Mouse (Mus musculus) lung, postnatal 10 days (tissue): Measurements from ENCODE around the gene Cadps.
"Not testable (repeated sequence)": the region's sequence is repeated elsewhere in the genome, so short reads cannot be mapped to it uniquely, and the experiment has no call there.

ENCODE experiments used
- DNase-seq: peaks from one replicate; pipeline ENCODE4 v3.0.0; 2021

The Cadps gene

DNA sequence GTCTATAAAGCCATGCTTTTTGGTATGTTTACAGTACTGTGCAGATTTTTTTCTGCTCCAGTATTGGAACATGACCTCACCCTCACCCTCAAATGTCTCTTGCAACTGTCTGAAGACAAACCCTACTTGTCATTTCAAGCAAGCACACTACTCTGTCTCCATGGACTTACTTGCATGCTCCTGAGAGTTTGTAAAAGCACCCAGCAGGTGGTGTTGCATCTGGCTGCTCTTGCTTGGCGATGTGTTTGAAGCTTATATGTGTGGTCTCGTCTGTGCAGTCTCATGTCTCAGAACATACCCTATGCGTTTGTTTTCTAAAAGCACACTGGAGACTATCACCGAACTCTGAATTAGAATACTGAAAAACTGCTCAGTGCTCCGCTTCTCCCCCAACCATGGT, 241.2 kb downstream of the Cadps start:
- no peak for DNase-seq

DNA sequence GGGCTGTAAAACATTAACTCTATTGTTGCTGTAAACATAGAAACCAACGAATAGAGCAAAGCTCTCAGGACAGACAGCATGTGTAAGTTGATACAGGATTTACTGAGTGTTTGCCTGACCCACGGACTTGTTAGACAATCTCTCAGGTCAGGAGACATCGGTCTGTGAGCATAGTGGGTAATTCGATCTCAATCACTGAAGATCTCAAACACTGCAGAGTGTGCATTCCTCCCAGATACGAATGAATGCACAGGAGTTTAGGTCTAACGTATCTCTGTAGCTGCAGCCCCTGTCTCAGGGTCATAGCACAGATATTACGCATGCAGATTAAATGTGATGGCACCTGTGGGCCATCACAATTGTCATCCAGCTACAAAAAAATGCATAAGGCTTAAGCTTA, 242.1 kb downstream of the Cadps start:
- DNase-seq: no peak

DNA sequence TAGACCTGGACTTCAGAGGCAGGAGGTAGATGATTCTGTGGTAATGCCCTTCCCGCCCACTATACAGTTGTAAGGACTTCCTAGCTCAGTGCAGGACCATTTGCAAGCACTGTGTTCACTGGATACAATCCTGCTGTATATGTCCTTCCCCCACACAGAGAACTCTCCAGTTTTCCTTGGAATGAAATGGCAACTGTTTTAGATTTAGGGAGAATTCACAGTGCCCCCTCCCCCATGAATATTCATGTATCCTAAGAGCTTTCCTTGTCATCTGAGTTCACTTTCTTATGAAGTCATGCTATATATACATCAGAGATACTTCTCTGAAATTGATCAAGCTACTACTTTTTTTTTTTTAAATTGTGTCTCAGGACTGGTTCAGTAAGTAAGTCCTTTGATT, 244.7 kb downstream of the Cadps start:
- DNase-seq: no peak

DNA sequence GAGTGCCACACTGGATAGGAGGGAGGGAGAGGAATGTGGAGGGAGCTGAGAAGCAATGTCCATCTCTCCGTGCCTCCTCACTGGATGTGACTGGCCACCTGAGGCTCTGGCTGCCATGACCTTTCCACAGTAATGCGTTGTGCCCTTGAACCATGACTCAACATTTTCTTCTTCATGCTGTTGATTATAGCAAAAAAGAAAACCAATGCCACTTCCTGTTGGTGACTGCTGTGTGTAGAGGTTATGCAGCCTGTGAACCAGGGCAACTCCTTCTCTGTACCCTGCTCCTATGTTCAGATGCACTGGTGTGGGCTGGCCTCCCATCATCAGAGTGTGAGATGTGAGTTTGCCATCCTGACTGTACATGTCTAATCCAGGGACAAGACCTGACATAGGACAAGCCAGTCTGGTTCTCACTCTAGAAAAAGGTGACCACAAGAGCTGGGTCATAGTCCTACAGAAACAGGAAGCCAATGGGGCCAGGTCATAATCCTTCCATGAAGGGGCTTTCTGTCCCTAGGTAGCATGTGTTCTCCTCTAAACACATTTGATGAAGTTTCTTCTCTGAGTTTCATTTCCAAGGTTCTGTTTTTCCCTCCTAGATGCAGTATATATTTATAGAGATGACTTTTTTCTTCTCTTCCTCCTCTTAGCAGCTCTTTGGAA, 245.3 kb downstream of the Cadps start:
- no peak for DNase-seq

DNA sequence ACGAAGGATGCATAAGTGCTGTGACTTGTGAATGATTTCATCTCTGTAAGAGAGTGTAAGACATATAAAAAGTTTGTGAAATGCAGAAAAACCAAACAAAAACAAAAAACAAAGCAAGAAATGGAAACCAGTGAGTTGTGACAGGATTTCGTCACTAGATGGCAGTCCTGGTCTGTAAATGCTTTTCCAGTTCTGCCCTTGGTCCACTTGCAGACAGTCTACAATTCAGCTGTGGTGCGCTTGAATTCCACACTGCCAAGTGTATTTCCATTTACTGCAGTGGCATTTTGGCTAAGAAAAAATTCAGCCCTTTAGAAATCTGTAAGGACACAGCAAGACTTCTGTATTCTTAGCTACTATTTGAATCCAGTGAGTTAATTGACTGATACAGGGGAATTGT, 247.8 kb downstream of the Cadps start:
- DNase-seq: peak; percentile 29

DNA sequence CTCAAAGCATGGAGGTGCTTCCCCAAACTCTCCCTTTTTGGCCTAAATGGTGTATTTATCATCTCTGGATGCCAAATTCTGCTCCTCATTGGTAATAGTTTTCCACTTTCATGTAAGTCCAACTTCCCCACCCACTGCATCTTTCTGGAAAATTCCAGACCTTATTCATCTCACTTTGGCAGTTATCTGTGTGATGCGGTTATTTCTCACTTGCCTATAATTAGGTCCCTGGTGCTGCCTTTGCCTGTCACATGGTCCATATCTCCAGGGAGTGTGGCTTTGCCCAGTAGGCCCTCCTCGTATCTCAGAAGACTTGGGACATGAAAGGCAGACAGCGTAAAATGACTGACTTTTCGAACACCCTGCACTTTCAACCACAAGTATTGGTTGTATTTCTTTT, 248.5 kb downstream of the Cadps start:
- DNase-seq: no peak

DNA sequence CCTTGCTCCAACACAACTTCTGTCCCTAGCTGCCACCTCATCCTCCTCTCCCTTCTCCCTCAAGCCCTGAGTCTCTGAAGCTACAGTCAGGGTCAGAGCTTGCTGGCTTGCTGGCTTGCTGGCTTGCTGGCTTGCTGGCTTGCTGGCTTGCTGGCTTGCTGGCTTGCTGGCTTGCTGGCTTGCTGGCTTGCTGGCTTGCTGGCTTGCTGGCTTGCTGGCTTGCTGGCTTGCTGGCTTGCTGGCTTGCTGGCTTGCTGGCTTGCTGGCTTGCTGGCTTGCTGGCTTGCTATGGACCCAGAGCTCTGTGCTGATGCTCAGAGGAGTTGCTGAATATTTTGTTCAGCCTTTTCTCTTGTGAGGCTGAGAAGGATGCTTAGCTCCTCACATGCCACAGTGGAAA, 261.1 kb downstream of the Cadps start:
- DNase-seq: not testable (repeated sequence)

DNA sequence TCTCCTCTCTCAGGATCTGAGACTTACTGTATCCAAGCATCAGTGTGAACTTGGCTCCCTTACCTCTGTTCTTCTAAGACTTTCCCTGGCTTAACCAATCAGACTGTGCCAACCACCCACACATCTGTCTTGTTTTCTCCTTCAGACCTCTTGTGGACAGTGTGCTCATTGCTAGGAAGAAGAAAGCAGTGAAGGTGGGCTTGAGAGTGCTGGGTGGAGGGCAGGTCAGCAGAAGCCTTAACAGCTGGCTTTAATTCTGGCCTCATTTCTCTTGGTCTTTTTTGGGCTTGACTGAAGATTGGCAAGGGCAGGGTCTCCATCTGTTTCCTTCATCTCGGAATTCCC, 262.7 kb downstream of the Cadps start:
- no peak for DNase-seq

DNA sequence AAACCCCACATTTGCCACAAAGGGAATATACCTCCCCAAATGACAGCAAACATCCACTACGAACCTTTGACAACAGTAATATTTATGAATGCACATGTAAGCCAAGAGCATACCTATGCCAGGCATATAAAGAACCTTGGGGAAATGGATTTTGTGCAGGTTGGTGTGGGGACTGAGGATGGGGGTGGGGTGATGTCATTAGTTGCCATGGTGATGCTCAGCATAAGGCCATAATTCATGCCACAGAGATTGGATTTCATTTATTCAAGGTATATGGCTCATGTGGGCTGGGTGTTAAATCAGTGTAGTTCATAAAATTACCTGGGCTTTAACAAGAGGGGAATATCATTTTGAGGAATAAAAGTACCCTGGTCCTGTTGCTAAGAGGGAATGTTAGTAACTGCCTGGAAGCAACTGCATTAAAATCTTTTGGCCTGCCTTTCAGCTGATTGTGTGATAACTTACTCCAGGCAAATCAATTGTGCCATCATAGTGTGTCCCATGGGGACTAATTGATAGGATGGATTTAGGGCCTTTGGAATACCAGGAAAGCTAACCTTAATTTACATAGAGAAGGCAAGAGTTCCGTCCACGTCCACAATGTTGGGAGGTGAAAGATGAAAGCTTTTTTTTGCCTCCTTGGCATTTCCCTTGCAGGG, 263.2 kb downstream of the Cadps start:
- DNase-seq: no peak

DNA sequence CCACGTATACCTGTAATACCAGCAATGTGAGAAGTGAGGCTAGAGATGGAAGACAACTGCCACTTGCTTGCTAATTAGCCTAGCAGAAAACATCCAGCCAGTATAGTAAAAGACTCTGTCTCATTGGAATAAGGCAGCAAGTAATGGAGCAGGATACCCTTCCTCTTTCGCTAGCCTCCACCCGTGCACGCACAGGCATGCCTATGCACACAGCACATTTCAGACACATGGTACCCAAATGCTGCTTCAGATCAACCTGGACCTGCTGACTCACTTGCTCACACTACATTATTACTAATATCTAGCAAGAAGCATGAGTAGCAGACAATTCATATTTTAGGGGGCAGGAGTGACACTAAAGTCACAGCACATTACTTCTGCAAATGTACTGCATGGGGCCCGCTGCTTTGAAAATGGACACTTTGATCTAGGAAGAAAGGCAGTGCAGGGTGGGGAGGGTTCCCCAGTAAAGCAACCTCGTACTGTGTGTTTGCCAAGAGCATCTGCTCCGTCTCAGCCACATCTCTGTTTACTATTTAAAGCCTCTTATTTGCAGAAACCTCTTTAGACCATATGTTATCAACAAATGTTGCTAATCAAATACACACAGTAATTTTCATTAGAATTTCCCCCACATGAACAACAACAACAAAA, 263.8 kb downstream of the Cadps start:
- no peak for DNase-seq

DNA sequence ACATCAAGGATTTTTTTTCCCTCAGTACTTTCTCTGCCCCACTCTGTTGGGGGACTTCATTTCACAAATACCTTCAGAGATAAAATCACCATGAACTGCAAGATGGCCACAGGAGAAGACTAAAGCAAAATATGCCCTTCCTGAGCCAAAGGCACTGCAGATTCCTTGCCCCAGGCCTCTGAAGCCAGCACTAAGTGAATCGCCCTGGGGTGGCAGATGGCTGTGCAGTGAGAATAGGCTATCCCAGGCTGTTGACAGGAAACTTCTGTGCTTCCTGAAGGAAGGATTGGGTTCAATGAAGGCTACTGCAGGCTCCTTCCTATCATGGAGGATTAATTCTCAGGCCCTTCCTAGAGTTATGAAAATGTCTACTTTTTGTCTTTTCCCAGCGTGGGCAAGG, 268.4 kb downstream of the Cadps start:
- no peak for DNase-seq

DNA sequence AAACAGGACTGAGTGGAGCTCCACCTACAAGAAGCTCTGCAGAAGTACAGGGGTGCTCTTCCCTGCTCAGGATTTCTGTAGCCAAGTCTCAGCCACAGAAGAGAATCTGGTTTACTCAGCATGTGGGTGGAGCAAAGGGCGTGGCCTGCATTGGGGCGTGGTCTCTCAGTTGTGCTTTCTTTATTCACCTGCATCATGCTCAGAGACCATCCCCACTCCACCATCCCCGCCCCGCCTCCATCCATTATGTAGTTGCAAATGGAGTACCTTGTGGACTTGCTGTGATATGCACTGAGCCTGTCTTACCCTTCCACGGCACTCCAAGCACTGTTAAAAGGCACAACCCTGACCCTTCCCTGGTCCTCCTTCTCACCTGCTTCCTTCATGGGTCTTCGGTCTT, 271.5 kb downstream of the Cadps start:
- peak; percentile 2 for DNase-seq

DNA sequence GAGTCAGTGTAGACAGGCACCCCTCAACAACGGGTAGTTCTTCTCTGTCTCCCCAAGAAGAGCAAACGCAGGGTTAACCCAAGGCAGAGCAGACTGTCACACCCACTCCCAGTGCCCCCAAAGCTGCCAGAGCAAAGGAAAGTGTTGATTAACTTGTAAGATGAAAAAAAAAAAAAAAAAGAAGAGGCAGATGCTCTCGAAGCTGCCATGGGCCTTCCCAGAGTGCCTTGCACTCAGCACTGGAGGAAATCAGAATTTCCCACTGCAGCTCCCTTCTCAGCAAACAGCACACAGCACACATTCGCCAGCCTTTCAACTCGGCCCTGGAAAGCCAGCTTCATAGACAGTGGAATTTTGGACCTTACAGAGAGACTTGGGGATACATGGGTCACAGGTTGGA, 271.9 kb downstream of the Cadps start:
- DNase-seq: no peak

DNA sequence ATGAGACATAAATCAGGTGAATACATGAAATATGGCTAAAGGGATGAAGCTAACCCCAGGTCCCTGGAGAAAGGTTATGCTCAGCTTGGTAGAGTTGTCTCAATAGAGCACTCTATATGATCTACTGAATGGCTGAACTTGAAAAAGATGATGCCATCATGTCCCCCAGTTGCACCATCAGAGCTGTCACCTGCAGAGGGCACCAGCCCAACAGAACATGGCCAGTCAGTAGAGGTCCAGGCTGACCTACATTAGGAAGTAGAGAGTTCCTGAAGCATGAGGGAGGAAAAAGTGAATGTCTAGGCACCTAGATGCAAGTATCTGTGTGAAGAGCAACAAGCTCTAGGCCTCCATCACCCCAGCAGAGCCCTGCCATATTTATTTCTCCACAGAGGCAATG, 273.6 kb downstream of the Cadps start:
- no peak for DNase-seq

DNA sequence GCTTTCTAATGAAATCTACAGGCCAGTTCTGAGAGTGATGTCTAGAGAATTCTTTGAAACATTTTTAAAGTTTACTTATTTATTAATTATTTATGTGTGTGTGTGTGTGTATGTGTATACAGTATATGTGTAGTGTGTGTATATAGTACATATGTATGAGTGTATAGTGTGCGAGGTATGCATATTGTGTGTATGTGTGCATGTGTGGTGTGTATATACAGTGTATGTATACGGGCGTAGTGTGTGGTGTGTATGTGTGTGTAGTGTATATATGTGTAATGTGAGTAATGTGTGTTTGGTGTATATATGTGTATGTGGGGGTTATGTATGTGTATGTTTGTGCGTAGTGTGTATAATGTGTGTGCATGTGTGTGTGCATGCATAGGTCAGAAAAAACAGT, 275.4 kb downstream of the Cadps start:
- DNase-seq: no peak

DNA sequence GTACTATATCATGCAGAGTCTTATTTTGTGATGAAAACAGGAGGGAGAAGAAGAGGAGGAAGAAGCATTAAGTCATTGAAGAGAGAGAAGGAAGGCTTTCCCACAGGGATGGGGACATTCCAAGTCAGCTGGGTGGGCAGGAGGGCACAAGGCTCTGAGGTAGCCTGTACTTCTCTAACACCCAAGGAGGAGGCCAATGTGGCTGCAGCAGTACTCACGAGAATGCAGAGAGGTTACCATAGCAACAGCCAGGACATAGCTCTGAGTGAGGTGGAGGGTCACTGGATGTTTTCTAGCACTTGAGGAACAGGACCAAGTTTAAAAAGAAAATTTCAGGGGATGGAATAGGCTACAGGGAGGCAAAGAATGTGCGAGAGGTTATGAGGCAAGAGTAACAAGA, 281.1 kb downstream of the Cadps start:
- DNase-seq: no peak

DNA sequence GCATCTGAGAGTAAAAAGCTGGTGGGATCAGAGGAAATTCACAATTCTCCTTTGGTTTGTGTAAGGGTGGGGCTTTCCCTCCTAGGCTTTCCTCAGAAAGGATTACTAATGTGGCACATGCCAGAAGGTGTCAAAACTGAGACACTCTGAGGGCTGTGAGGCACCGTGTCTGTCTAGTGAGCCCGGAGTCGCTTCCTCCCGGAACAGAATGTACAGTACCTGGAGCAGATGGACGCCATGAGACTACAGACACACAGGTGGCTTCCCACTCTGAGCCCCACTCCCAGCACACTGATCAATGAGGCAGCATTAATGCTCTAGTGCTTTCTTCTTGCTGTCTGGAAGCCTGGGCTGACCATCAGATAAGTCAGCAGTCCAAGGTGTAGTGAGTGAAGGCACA, 283.8 kb downstream of the Cadps start:
- no peak for DNase-seq

DNA sequence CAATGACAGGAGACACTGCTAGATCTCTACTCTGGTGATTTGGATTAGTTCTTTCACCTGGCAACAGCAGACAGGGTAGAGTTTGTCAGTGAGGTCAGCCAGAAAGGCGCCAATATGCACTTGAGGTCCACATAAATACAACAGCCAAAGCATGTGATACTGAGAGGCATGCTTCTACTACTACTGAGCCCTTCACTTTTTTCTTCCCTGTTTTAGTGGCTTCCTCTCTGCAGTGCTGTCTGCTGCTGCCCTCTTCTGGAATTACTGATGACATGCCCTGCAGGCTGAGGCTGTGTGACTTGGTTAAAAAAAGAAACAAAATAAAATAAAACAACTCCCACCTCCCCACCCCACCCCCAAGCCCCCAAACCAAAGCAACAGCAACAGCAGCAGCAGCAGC, 291.8 kb downstream of the Cadps start:
- DNase-seq: peak; percentile 31

DNA sequence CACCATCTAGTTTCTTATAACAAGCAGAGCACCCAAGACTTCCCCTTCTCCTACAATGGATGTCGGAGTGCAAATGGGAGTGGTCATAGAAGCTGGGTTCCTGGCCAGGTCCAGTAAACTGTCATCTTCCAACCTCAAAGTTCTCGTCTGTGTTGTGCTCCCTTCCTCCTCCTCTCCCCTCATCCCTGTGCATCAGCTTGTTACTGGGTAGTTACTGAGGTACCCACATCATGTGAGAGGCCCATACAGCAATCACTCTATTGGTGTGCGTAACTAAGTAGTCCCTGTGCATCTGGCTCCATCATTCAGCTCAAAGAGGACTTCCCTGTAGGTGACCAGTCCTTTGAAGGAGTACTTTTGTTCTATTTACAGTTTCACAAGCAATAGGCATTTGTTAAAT, 292.3 kb downstream of the Cadps start:
- no peak for DNase-seq

DNA sequence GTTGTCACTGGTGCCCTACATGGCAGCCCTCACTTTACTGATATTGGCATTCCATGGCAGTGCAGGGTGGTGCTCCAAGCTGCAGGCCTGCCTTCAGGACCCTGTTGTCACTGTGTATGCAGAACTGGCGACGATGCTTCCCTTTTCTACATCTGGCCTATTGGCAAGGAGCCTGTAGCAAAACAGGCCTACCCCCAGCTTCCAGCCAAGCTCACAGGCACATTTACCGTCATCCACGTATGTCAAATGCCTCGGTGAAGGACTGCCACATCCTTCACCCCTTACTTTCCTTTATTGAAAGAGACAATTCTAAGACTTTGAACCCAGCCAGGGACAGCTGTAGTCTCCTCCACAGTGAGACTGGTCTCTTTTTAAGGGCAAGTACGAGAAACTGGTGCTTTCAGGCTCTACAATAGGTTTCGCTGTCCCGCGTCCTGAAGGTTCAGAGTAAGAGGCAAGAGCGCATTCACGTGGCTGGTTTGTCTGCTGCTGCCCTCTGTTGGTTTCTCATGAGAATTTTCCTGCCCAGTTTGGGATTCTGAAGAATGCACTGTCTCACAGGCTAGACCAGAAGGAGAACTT, 292.8 kb downstream of the Cadps start:
- DNase-seq: peak; percentile 69

DNA sequence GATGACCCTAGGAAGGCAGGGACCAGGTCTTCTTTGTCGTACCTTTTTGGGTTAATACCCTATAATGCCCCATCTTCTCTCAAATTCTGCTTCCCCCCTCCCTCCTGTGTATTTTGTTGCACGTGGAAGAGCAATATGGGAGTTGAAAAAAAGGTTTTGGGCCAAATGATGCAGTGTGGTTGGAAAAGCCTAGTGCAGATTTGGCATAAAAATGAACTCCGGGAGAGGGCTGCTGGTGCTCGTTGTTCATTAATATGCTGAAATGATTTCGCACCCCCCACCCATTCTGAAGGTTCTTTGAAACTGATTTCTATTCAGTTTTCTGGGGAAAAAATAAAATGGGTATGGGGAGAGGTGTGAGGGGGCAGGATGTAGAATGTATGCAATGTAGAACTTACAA, 295.6 kb downstream of the Cadps start:
- DNase-seq: no peak

DNA sequence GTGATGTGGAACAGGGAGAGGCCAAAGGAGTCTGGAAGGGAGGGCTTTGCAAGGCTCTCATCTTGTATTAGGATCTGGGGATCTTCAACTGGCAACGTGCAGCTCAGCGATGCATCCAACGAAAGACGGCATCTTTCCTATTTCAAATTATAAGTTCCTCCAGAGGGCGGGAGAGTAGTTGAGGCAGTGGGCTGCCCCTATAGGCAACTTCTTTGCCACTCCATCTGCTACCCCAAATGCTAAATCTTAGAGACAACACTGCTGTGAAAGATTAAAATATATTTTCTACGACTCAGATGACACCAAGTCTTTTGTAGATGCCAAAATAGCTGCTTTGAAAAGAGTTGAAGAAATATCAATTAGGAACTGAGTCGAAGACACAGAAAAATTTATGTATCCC, 315.9 kb downstream of the Cadps start:
- DNase-seq: no peak

DNA sequence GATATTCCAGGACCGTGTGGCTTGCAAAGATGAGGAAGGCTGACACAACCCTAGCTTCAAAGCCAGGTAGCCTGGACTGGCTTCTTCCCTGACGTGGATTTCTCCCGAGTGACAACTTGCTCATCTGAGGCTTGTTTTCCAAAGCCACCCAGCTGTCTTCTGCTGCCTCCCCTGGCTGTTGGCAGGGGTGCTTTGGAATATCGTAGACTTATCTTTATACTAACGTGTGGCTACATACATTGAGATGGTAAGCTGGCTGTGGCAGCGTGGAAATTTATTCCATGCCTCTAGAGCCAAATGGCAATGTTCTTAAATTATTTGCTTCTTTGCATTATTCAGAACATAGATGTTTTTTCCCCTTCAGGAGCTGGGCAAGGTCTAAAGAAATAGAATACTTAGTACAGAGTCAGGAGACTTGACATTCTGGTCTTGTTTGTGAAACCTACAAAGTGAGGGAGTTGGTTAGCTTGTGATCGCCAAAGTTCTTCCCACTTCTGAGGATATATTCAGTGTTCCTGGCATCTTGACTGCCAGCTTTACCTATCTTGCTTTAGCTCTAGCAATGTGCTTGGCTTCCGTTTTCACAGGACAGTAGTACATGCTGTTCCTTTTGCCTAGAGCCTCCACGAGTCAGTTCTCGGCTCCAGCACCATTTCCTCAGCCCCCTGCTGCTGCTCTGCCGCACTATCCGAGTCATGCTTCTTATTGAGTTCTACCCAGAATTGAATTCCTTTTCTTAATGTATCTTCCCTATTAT, 318.5 kb downstream of the Cadps start:
- DNase-seq: no peak

DNA sequence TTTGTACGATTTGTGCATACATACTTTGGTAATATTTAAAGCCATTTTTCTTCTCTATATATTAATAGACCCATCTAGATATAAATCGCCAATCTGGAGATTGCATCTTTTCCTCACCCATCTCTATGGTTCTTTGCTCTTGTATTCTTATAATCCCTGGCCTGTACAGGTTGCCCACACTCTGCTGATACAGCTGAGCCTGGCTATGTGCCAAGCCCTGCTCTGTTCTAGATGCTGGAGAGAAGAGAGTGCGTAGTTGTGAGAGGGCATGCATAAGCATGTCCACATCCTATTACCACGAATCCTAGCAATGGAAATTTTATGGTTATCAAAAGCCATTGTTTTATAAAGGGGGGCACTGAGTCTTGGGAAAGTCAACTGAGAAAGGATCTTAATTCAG, 360.7 kb downstream of the Cadps start:
- no peak for DNase-seq
